Mouse (Mus musculus) megakaryocyte, embryonic 14.5 days (primary cell): ENCODE results near the gene Cdc6. TPM values are rescaled to one million over a fixed set of nuclear protein-coding genes. Genes with fewer than 3 reads are reported as not detected.
A peak's percentile ranks its signal among the peaks of the same experiment; 100 is the strongest.
"Not testable (repeated sequence)": the region's sequence is repeated elsewhere in the genome, so short reads cannot be mapped to it uniquely, and the experiment has no call there.

ENCODE experiments used
- H3K27me3 ChIP-seq: replicated peaks from 2 replicates; pipeline ENCODE3; 2012; ENCODE audit warnings: inconsistent platforms
- H3K36me3 ChIP-seq: replicated peaks from 2 replicates; pipeline ENCODE3; 2012; ENCODE audit warnings: low read length, inconsistent platforms, mixed read lengths
- H3K4me1 ChIP-seq: 2 replicates; pipeline ENCODE4 v1.6.1; 2012; ENCODE audit warnings: inconsistent platforms
- H3K4me3 ChIP-seq: replicated peaks from 2 replicates; pipeline ENCODE3; 2012; ENCODE audit warnings: moderate library complexity, mild to moderate bottlenecking, inconsistent platforms
- H3K9me3 ChIP-seq: 2 replicates; pipeline ENCODE4 v1.6.1; 2012; ENCODE audit warnings: inconsistent platforms
- FLI1 ChIP-seq: IDR thresholded peaks from 2 replicates; pipeline ENCODE4 v1.6.1; 2012; ENCODE audit warnings: low read length, inconsistent platforms, mixed read lengths
- GATA1 ChIP-seq: IDR thresholded peaks from 3 replicates; pipeline ENCODE4 v1.6.1; 2012; ENCODE audit warnings: mixed read lengths, low read length, inconsistent platforms, borderline replicate concordance
- polyA plus RNA-seq: library from polyadenylated mRNA; stranded (reverse); fragments of >175 nt; gene quantifications from 2 replicates; pipeline ENCODE4 v1.2.3, GENCODE M21; 2012; ENCODE audit warnings: low replicate concordance; ENCODE audit not compliant: insufficient read depth

Cdc6 gene
- polyA plus RNA-seq, 1 experiment: 0.44 TPM

DNA sequence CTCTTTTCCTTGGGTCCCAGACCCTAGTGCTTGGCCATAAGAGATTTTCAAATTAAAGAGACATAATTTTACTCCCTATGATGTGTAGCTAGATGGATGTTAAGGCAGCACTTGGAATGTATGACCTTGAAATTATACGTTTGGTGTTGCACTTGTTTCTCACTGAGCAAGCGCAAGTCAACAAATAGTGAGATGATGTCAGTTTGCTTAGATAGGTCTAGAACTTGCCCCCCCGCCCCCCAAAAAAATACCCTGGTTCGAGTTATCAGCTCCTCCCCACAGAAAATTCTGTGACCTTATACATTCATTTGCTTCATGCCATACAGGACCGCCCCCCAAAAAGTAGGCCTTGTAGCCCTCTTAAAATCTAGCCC lies 551 bp upstream of the Cdc6 start:
- no peaks in the 10 kb centered on the region for H3K9me3 ChIP-seq
- H3K36me3 ChIP-seq: peaks cover 61% of the 10 kb centered on the region
- peaks cover 78% of the 10 kb centered on the region for H3K4me1 ChIP-seq
- no peaks in the 10 kb centered on the region for H3K27me3 ChIP-seq
- H3K4me3 ChIP-seq: peak overlapping the region; percentile 94
- TF ChIP-seq GATA1 (no peak), FLI1 (no peak)

DNA sequence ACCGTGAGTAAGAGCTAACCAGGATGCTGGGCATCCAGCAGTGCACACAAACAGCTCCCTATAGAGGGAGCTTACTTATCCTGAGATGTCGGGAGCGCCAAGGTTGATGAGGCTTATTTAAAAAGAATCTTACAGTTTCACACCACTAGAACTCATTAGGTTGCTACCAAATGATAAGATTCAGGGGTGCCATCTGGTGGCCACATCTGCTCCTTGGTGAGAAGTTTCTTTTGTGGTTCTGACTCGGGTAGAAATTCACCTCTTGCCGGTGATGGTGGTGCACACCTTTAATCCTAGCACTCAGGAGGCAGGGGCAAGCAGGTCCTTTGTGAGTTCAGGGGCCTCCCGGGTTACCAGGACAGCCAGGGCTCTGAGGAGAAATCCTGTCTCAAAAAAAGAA lies 2.1 kb downstream of the Cdc6 start:
- H3K36me3 ChIP-seq: peaks cover 60% of the 10 kb centered on the region
- H3K4me3 ChIP-seq: peak overlapping the region; percentile 9
- no peak for TF ChIP-seq GATA1
- no peak for TF ChIP-seq FLI1
- H3K9me3 ChIP-seq: no peaks in the 10 kb centered on the region
- peaks cover 56% of the 10 kb centered on the region for H3K4me1 ChIP-seq
- H3K27me3 ChIP-seq: no peaks in the 10 kb centered on the region

DNA sequence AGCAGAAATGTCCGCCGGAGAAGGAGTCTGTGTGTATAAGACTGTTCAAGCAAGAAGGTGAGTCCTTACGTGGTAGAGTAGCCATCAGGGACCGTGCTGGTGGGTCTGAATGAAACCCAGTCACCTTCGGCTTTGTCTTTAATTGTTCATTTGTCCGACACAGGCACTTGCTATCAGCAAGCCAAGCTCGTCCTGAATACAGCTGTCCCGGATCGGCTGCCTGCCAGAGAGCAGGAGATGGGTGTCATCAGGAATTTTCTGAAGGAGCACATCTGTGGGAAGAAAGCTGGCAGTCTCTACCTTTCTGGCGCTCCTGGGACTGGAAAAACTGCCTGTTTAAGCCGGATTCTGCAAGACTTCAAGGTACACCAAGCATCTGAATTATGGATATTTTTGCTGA lies 2.8 kb downstream of the Cdc6 start:
- Histone ChIP-seq H3K4me3 (no peak overlapping the region), H3K36me3 (peaks cover 60% of the 10 kb centered on the region), H3K4me1 (peaks cover 48% of the 10 kb centered on the region), H3K9me3 (no peaks in the 10 kb centered on the region), H3K27me3 (no peaks in the 10 kb centered on the region)
- no peak for TF ChIP-seq FLI1
- no peak for TF ChIP-seq GATA1

GRCm38 (mm10) chr11:98911498-98911897 lies 3.9 kb downstream of the Cdc6 start:
- no peaks in the 10 kb centered on the region for H3K9me3 ChIP-seq
- peaks cover 42% of the 10 kb centered on the region for H3K4me1 ChIP-seq
- peaks cover 60% of the 10 kb centered on the region for H3K36me3 ChIP-seq
- no peak for TF ChIP-seq GATA1
- no peak for TF ChIP-seq FLI1
- no peaks in the 10 kb centered on the region for H3K27me3 ChIP-seq
- no peak overlapping the region for H3K4me3 ChIP-seq

DNA sequence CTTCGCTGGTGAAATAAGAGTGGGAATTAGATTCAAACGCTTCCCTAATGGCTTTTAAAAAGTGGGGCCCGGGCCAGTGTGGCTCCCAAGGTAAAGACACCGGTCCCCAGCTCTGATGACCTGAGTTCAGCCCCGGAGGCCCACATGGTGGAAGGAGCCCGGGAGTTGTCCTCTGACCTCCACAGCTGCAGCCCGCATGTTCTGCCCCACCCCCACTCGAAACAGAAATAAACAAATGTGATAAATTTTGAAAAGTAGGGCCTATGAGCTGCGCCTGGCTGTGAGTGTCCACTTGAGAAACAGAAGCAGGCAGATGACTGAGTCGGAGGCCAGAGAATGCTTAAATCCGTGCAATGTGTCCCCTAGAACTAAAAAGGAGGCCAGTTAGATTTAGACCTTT lies 6.6 kb downstream of the Cdc6 start:
- Histone ChIP-seq H3K36me3 (peaks cover 79% of the 10 kb centered on the region), H3K4me3 (no peak overlapping the region), H3K4me1 (peaks cover 43% of the 10 kb centered on the region), H3K9me3 (no peaks in the 10 kb centered on the region), H3K27me3 (no peaks in the 10 kb centered on the region)
- TF ChIP-seq GATA1 (no peak), FLI1 (no peak)

DNA sequence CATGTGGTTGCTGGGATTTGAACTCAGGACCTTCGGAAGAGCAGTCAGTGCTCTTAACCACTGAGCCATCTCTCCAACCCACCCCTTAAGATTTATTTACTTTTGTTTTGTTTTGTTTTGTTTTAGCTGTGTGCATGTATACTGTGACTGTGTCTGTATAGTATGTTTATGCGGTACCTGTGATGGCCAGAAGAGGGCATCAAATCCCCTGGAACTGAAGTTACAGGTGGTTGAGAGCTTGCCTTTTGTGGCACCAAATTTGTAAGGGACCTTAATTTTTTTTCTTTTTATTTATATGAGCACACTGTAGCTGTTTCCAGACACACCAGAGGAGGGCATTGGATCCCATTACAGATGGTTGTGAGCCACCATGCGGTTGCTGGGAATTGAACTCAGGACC lies 8.8 kb downstream of the Cdc6 start:
- not testable (repeated sequence) for H3K4me3 ChIP-seq, H3K9me3 ChIP-seq, H3K27me3 ChIP-seq
- Histone ChIP-seq H3K36me3 (peaks cover 82% of the 10 kb centered on the region), H3K4me1 (peaks cover 24% of the 10 kb centered on the region)

- TF ChIP-seq GATA1: no peak
- TF ChIP-seq FLI1: no peak
- H3K4me1 ChIP-seq: peaks cover 23% of the 10 kb centered on the region
- no peaks in the 10 kb centered on the region for H3K27me3 ChIP-seq
- H3K9me3 ChIP-seq: no peaks in the 10 kb centered on the region
- peaks cover 75% of the 10 kb centered on the region for H3K36me3 ChIP-seq
- H3K4me3 ChIP-seq: peak overlapping the region; percentile 74
Observed at GRCm38 (mm10) chr11:98917428-98918005, 9.9 kb downstream of the Cdc6 start.

- Histone ChIP-seq H3K4me1 (peaks cover 26% of the 10 kb centered on the region), H3K36me3 (peaks cover 71% of the 10 kb centered on the region), H3K9me3 (no peaks in the 10 kb centered on the region), H3K27me3 (no peaks in the 10 kb centered on the region), H3K4me3 (peak overlapping the region; percentile 78)
- TF ChIP-seq FLI1: no peak
Observed at GRCm38 (mm10) chr11:98918231-98918630, 10.6 kb downstream of the Cdc6 start.

- H3K27me3 ChIP-seq: no peaks in the 10 kb centered on the region
- TF ChIP-seq GATA1: no peak
- no peak for TF ChIP-seq FLI1
- H3K4me3 ChIP-seq: no peak overlapping the region
- peaks cover 68% of the 10 kb centered on the region for H3K36me3 ChIP-seq
- H3K4me1 ChIP-seq: peaks cover 26% of the 10 kb centered on the region
- no peaks in the 10 kb centered on the region for H3K9me3 ChIP-seq
Observed at GRCm38 (mm10) chr11:98919009-98919408, 11.4 kb downstream of the Cdc6 start.

- H3K4me1 ChIP-seq: peaks cover 44% of the 10 kb centered on the region
- H3K27me3 ChIP-seq: peaks cover 15% of the 10 kb centered on the region
- H3K36me3 ChIP-seq: peaks cover 54% of the 10 kb centered on the region
- H3K9me3 ChIP-seq, H3K4me3 ChIP-seq: not testable (repeated sequence)
Observed at GRCm38 (mm10) chr11:98921813-98922212, 14.2 kb downstream of the Cdc6 start.

DNA sequence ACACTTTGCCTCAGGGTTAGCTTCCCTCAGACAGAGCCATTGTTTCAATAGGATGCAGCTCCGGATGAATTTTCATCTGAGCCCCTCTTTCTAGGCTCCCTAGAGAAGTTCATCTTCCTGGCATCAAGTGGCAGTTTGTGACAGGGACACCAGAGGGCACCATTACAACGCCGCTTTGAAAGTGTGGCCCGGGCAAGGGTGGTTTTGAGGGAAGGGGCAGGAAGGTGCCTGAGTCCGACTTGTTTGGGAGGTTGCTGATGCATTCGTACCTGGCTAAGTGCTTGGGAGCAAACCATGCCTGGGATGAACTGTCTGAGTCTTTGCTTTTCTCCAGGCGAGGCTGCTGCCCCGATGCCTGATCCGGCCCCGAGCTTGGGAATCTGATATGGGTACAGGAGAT lies 14.7 kb downstream of the Cdc6 start:
- Histone ChIP-seq H3K27me3 (peaks cover 17% of the 10 kb centered on the region), H3K36me3 (peaks cover 49% of the 10 kb centered on the region), H3K4me1 (peaks cover 39% of the 10 kb centered on the region)
- not testable (repeated sequence) for H3K9me3 ChIP-seq, H3K4me3 ChIP-seq

DNA sequence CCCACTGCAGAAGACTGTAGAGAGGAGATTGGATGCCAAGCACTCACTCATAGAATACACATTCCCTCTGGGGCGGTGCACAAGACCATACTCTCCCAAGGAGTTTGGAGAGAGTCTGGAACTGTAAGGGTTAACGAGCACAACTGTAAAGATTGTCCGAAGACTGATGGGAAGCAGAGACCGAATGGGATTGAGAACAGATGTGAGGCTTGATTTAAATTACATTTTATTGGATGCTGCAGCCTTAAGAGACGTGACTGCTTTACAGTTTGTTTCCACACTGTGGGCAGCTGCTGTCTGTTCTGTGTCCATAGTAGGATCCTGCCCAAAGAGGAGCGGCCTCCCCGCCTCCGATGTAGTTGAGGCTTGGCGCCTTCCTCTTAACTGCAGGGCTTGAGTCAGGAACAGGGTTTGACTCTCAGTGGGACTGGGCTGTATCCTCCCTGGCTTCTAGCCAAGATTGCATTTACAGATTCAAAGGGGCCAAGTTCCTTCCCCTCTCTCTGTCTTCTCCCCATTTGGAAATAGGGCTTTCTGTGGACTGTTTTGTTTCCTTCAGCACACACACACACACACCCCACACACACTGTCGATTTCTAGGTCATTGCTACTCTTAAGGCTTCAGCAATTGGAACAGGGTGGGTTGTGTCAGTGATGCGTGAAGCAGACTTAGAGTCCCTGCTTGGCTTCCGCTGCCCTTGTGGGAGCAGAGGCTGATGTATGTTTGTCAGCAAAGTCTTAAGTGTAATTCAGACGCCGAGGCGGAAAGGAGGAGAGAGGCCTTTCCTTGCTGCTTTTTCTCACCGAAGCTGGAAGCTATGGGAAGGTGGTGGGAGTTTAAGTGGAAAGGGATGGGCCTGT lies 15.5 kb downstream of the Cdc6 start:
- not testable (repeated sequence) for H3K9me3 ChIP-seq, H3K4me3 ChIP-seq
- Histone ChIP-seq H3K27me3 (peaks cover 24% of the 10 kb centered on the region), H3K4me1 (peaks cover 39% of the 10 kb centered on the region), H3K36me3 (peaks cover 41% of the 10 kb centered on the region)
